Mouse (Mus musculus) gastrocnemius, adult 8-10 months (tissue): ENCODE results near the gene Pde10a. TPM values are rescaled to one million over a fixed set of nuclear protein-coding genes. Genes with fewer than 3 reads are reported as not detected.

Experiments used
- DNase-seq, 2 experiments: peaks; one replicate each; pipeline ENCODE4 v3.0.0; 2022; ENCODE audit warnings: low spot score in 2 of 2
- total RNA-seq, 4 experiments: library from RNA; stranded (reverse); gene quantifications; 2 replicates each; pipeline ENCODE4 v1.2.4; 2022

Gene Pde10a
- total RNA-seq, 4 experiments from 2014 or later, result 1.5 to 4.4 (median 2.8) TPM

DNA sequence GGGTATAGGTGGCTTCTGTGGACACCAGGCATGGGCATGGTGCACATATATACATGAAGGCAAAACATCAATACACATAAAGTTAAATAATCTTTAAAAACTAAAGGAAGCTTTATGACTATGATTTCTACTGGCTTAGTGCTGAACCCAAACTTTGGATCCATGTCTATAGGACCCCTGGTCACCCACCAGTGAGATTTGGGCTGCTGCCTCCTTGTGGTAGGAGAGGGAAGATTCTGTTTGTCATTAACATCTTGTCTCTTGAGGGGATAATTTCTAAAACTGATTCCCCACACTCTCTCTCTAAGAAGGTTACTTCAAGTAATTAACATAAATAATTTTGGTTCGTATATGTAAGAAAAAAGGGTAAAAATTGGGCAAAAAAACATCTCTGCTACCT, 220.2 kb downstream of the Pde10a start:
- DNase-seq, result no peak

DNA sequence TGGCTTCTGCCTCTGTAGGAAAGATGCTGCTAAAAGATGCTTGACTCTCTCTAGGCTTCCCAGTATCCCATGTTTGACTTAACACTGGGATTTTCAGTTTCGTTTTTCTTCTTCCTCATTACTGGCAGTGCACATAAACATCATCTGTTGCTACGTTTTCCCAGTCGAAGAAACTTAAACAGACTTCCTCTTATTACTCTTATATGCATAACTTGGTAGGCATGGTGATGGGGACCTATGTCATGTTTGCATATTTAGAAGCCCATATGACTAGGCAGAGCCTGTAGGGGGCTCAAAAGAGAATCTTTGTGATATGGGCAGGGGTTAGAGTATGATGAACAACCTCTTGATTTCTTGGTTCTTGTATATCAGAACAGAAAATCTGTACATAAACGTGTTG, 224.3 kb downstream of the Pde10a start:
- DNase-seq, result no peak

DNA sequence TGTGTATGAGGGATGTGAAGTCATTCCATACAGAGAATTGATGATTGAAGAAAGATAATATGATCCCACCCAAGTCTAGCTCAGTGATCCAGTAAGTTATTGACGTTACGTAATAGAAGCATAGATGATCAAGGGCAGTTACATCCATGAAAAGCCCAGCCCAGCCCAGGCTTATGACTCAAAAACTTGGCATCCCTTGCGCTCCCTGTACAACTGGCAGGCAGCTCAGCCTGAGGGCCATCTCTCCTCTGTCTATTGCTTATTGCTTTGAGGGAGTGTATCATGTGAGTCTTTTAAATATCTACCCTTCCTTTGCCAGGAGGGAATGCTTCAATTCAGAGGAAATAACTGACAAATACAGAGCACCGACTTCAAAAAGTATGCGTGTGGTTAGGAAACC, 232.4 kb downstream of the Pde10a start:
- peak in 1 of 2 experiments; percentile 8 for DNase-seq

DNA sequence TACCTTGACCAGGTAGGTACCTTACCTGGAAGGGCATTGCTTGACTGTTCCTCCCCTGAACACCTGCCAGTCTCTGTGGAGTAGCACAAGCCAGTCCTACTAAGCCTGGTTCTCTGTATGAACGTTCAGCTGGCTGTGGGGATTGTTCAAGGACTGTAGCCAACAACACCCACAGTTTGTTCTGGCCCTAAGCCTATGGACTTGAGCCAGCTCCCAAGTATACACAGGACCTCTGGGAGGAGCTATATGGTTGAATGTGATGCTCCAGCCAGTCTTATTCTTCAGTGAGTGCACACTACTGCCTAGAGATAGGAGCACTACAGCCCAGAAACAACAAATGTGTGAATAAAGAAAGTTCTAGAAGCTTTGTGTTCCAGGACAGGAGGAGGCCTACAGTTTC, 238.1 kb downstream of the Pde10a start:
- DNase-seq, result no peak

DNA sequence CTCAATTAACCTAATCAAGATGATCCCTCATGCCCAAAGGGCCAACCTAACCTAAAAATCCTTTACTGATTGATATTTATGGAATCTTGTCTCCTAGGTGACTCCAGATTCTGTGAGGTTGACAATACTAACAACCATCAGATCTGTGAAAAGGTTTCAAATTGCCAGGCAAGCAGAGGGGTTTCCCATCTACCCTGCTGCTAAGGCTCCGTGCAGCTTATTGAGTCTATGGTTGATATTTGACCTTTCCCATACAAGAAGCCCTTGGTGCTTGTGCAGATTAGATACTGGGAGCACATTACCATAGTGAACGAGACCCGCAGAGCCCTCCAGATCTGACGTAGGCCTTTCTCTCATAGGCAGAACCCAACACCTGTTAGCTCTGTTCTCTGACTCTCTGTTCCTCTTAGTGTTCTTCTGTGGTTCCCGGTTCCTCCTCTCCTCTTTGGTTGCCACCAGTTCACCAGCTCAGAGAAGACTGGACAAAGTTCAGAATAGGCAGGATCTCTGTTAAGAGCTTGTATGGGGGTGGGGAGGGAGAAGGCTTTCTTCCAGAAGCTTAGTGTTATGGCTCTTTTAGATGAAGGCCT, 240.9 kb downstream of the Pde10a start:
- DNase-seq, result no peak

DNA sequence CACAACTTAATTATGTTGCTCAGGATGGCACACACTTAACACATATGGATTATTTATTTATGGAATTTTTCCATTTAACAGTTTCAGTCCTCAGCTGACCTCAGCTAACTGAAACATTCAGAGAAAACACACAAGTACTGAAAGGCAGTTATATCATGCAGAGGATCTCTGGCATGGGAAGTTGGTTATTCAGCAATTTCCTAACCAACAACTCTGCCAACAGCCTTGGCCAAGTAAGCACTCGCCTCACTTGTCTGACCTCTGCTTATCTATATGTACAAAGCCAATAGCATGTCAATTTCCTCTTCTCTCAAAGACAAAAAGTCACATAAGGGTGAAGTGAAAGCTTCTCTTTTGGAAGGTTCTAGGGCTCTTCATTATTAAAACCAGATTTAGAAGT, 244.0 kb downstream of the Pde10a start:
- no peak for DNase-seq

DNA sequence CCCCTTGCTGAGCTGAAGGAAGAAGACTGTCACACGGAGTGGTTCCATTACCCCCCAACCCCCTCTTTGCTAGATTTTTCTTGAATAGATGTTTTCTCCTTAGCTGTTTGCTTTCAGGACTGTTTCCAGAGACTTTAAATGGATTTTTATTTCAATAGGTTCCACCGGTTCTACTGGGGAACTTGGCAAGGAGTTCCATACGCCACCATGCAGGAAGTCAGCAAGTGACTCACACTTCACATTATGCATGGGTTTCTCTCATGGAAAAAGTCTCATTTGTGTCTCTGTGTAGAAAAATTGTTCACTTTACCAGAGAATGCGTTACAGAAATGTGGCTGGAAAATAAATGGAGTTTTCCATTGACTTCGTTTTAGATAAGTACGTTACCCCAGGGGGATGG, 248.2 kb downstream of the Pde10a start:
- no peak for DNase-seq

DNA sequence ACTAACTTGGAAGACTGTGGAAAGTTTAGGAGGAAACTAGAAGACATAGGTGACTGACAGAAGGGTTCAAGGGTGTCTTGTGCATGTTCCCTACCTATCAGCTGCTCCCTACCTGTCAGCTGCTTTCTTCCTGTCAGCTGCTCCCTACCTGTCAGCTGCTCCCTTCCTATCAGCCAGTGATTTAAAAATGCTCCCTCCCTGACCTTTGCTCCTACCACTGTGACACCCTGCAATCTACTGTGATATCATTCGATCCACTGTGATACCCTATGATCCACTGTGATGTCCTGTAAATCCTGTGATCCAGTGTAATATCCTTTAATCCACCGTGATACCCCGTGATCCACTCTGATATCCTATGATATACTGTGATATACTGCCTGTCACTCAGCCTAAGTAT, 249.1 kb downstream of the Pde10a start:
- DNase-seq, result no peak

DNA sequence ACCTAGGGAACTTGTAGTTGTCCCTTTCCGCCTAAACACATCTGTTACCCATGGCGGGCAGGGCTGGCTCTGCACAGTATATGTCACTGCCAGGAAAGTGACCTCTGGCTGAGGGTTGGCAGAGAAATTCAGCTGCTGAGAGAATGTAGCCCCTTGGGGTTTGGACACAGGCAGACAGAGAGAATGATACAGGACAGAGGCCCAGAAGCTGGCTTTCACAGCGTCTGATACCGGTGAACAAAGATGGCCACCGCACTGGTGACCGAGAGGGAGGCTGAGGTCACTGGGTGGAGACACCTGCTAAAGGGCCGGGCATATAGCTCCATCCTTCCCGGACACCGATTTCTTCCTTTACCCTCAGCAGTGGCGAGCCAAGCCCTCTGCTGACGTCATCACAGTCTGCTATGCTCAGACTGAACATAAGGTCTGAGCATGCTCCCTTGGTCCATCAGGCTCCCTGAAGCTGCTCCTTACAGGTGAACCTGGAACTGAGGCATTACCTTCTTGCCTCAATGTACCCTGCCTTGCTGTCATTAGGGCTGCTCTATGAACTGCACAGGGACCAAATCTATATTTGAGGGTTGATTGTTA, 250.5 kb downstream of the Pde10a start:
- DNase-seq, result no peak

DNA sequence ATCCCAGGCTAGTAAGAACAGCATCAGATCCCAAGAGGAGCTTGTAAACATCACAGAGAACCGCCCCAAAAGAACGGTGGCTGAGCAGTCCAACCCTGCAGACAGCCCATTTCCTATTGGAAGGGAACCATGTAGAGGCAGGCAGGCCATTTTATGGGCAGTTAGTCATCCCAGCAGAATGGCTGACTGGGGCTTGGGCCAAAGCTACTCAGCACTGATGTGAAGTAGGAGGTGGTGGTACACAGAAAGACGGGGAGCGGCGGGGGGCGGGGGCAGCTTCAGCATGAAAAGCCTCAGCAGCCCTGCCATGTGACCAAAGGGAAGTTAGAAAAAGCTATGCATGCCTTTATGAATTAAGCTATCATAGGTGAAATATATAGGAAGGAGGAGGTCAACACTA, 252.5 kb downstream of the Pde10a start:
- DNase-seq, result no peak

DNA sequence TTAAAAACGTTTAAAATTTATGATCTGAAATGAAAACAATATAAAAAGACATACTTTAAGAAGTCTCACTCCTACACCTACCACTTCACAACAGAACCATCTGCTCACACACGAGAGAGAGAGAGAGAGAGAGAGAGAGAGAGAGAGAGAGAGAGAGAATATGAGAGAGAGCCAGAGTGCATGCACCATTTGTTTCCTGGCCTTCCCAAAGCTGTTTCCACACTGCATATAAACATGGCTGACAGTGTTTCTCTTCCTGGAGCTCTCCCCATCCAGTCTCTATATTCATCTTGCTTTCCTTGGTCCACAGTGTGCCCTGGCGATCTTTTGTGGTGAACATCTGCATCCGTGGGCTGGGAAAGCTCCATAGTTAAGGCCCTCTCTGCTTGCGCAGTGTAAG, 253.7 kb downstream of the Pde10a start:
- DNase-seq, result no peak

DNA sequence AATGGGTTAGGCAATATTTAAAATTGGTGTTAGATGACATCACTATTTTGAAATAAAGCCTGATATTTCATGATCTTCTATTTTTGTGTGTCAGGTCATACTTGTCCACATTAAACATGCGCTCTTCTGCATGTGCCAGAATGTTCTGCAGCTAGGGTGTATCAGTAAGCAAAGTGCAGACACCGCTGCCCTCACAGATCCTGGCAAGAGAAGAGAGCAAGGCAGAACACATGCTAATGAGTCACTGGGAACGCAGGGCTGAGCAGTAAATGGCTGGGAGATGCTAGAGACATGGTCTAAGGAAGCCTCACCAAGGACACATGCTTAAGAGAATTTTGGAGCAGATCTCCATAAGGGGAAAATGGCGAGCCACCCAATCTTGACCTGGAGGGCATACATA, 255.3 kb downstream of the Pde10a start:
- DNase-seq, result no peak

DNA sequence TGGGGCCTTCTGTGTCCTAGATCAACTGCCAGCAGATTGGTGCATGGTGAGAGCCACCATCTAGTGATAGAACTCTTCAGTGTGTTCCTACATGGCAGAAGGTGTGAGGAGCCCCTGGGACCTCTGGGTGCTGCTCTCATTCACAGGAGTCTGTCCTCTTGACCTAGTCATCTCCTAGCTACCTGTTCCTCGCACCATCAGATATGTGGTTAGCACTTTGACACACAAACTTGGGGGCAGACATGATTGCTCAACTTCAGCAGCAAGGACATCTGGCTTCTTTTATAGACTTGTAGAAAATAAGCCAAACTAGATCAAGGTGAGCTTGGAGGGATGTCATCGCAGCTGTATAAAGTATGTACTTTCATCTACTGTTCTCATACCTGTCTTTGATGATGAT, 255.9 kb downstream of the Pde10a start:
- DNase-seq, result no peak

DNA sequence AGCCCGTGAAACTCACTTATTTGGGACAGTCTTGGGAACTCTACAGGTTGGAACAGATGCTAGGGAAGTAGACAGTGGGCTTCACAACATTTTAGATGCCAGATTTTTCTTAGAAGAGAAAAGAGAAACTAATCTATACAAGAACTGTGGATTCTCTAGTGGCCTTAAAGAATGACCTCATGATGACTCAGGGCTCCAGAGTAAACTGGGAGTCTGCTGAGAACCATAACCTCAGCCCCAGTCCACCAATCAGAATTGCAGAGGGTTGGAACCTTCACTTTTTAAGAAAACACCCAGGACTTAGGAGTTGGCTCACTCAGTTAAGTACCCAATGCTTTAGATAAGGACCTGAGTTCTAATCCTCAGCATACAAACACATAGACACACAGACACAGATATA, 256.4 kb downstream of the Pde10a start:
- no peak for DNase-seq

DNA sequence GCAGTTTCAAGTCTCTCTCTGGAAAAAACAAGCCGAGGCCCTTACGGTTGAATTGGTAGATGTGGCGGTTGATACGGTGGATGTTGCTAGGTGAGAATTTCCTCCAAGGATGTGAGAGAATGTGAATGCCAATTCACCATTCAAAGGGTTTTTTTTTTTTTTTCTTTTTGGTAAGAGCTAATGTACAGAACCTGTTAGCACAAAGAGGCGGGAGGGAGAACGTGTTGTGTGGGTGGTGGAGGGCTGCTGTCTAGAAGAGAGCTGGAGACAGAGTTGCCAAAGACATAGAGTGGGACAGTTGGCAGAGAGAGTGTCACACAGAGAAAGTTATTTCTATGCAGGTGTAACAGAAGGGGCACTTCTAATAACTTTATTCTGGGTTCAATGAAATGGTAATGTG, 260.7 kb downstream of the Pde10a start:
- no peak for DNase-seq

DNA sequence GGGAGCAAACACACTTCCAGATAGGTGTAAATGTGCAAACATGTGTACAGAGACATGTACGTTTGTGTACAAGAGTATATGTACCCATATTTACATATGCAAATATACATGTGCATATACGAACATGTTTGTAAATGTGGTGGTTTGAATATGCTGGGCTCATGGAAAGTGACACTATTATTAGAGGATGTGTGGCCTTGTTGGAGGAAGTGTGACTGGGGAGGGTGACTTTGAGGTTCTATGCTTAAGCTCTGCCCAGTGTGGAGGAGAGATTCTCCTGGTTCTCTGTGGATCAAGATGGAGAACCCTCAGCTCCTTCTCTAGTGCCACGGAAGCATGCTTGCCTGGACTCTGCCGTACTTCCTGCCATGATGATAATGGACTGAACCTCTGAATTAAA, 261.3 kb downstream of the Pde10a start:
- no peak for DNase-seq

DNA sequence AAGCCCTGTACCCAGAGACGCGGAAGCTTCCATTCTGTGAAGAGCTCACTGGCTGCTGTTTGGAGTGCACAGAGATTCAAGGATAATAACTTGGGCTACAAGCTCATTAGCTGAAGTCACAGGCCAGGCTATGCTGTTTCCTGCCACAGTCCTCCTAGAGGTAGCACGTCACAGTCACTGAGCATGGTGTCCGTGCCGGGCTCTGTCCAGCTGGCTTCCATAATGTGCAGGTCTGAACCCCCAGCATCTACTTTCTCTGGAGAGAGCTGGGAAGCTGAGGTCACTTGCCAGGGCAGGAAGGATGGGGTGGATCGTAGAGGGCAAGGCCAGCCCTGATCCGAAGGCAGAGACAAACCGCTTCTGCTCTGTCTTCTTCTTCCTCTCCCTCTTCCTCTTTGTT, 262.6 kb downstream of the Pde10a start:
- no peak for DNase-seq

DNA sequence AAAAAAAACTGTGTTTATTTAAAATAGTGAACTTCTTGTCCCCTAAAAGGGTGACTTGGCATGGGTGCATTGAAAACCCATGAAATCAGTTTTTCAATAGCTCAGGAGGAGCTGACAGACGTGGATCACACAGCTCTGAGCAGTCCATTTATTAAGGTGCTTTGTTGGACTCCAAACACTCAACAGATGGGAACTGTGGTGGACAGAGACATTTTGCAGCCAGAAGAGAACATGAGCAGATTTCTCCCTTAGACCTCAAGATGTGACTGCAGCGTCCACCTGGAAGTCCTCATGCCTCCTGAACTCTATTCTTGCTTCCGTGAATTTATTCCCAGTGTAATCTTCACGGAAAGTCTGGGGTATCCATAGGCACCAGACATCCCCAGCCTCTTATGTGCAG, 266.4 kb downstream of the Pde10a start:
- no peak for DNase-seq

DNA sequence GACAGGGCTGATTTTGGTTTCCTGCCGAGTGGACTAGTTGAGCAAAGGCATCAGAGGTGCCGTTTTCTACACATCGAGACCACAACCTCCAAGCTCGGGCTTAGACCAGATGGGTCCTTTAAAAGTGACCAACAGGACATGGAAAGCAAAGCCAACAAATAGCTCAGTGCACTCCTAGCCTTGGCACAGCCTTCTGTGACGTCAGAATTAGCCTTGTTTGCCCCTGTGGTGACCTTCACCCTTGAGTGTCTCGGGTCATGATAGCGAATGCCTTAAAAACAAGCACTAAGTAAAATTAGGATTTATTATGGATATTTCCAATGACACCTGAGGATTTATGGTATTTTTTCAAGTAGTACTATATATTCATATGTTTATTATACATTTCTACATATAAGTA, 267.4 kb downstream of the Pde10a start:
- no peak for DNase-seq

DNA sequence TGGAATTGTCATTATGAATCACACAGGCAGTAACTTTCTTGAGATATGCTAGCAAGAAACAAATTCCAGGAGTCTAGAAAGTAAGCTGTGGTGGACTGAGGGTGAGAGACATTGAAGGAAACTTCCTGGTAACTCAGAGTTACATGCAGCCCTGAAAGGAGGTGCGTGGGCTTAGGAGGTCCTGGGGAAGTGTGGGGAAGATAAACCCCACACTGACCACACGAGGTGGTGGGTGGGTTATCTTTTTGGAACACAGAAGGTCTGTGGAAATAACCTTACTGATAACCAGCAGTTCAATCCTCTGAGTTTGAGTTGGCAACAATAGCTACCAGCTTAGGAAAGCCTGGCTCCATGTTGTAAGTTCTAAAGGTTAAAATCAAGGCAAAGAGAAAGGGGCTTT, 272.5 kb downstream of the Pde10a start:
- no peak for DNase-seq

DNA sequence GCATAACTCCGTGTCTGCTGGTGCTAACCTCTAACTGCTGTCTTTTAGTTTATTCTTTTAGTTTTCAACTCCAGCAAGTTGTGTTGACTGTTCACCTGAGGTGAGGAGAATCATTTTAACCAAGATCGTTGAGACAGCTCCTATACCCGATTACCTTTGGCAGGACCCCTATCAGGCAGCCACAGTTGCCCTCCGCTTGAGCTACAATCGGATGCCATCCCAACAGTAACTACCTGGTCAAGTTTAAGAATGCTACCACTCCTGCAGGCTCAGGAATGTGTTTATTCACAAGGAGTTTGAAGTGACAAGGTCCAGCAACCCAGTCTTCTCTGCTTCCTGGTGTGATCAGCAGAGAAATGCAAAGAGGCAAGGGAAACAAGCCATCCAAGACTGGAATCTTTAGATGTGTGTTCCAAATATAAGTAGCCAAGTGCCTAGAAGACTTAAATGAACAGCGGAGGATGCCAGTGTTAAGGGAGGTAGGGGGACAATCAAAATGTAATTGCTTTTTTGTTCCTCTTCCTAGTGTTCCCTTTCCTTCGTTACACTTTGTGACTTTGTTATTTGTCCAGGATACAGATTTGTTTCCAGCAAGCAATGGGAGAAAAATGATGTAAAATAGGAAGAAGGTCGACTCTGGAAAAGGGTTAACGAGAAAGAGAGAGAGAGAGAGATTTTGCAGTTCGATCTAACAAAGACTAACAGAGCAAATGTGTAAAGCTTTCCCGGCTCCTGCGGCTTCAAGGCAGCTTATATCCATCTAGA, 273.5 kb downstream of the Pde10a start:
- DNase-seq, result no peak

DNA sequence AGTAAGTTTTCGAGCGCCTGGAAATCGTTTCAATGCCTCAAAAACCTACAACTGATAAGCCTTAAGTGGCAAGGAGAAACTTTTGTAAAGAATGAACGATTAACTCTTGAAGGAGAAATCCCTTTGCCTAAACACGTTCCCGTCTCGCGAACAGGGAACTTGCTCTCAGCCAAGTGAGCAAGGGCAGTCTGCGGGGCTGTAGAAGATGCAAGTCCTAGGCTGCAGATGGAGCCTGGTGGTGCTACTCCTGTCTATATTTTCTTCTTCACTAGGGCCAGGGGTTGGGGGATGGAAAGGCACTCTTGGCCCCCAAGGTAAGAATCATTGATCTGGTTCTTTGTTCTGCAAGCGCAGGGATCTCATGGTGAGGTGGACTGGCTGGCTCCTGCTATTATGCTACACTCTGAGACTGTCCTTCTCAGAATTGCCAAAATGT, 274.1 kb downstream of the Pde10a start:
- no peak for DNase-seq

DNA sequence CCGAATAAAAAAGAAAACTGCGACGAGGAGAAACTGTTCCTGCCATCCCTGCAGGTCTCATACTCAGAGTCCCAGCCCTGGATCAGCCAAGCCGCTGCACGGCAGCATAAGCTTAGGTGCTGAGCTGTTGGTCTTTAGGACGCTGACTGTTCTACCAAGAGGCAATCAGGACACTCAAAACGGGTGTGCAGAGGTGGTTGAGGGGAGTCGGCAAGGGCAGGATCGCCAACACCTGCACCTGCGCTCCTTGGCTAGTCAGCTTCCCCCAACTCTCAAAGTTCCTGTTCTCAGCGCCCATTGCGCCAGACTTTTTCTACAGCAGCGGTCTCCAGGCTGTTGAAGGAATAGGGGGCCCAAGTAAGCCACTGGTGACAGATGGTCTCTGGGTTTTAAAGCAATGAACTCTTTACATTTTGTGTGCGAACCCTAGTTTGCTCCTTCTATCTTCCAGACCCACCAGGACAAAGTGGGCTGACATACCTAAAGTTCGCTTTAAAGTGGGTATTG, 274.8 kb downstream of the Pde10a start:
- DNase-seq, result no peak
